Mouse (Mus musculus) limb, embryonic 13.5 days (tissue): ENCODE data around the gene Bpifa6. TPM values are rescaled to one million over a fixed set of nuclear protein-coding genes. Genes with fewer than 3 reads are reported as not detected.

Experiments
- polyA plus RNA-seq: library from polyadenylated mRNA; unstranded; fragments of >200 nt; fragmentation: Nextera tagmentation; extraction: Ambion mirVana; gene quantifications from 2 replicates; pipeline ENCODE4 v1.2.1, GENCODE M21; 2015

Gene Bpifa6
- polyA plus RNA-seq, 1 experiment from 2014 or later: not detected

Other genes with a start within 250 kb of the Bpifa6 start
- gene Mapre1, start 233.7 kb upstream of the Bpifa6 start, polyA plus RNA-seq: 224 and 228 TPM in 2 replicates
- 0.09 and 0.15 TPM in 2 replicates for gene Efcab8, start 195.0 kb upstream of the Bpifa6 start, polyA plus RNA-seq
- gene Sun5, start 103.9 kb upstream of the Bpifa6 start, polyA plus RNA-seq: not detected in 2 replicates
- gene Bpifb2, start 99.9 kb upstream of the Bpifa6 start, polyA plus RNA-seq: not detected in 2 replicates
- gene Bpifb6, start 74.6 kb upstream of the Bpifa6 start, polyA plus RNA-seq: not detected in 2 replicates
- gene Bpifb3, start 56.7 kb upstream of the Bpifa6 start, polyA plus RNA-seq: not detected in 2 replicates
- gene Bpifb4, start 36.7 kb upstream of the Bpifa6 start, polyA plus RNA-seq: not detected in 2 replicates
- gene Bpifa2, start 33.3 kb downstream of the Bpifa6 start, polyA plus RNA-seq: not detected in 2 replicates
- gene Bpifa3, start 155.4 kb downstream of the Bpifa6 start, polyA plus RNA-seq: not detected in 2 replicates
- not detected in 2 replicates for gene Bpifa1, start 167.9 kb downstream of the Bpifa6 start, polyA plus RNA-seq
- not detected in 2 replicates for gene Bpifa5, start 187.7 kb downstream of the Bpifa6 start, polyA plus RNA-seq
- not detected in 2 replicates for gene Bpifb1, start 215.9 kb downstream of the Bpifa6 start, polyA plus RNA-seq
- gene Bpifb5, start 248.8 kb downstream of the Bpifa6 start, polyA plus RNA-seq: 0.14 and 0.15 TPM in 2 replicates